Mouse (Mus musculus) lung, postnatal 25 days (tissue): ENCODE data around the gene Zfp511.

Experiments
- DNase-seq: peaks from one replicate; pipeline ENCODE4 v3.0.0; 2022; ENCODE audit warnings: low spot score

The Zfp511 gene

DNA sequence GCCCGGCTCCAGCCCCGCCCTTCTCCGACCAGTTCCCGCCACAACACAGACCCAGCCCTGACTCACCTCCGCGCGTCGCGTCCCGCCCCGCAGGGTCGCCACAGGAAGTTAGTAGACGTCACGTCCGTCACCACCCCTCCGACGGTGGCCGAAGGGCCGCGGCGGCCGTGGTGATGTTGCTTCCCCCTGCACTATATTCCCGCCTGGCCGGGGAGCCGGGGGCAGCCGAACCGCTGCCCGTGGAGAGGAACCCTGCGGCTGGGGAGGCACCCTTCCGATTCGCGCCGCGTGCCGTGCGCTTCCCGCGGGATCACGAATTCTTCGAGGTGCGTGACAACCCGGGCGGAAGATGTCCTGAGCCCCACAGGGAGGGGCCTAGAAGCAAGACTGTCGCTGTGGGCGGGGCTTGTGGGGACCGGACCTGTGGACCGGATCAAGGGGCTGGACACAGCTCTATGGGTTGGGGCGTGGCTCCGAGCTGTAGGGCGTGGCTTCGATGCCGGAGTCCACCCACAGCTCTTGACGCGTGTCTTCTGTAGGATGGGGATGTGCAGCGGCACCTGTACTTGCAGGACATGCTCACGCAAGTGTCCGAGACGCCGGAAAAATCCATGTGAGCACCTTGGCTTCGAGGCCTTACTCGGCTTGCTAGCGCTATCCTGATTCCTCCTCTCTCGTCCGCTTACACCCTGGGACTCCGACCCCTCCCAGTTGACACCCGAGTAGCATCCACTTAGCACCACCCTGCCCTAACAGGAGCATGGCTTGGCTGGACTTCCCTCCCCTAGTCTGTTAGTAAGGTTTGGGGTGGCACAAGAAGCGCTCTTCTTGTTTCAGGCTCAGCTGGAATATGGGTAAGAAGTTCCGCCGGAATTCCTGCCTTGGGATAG is at the start of gene Zfp511, which contains the start of gene Tubgcp2:
TSS of gene Zfp511 (plus strand) at position 111 of the 890 bp plus-strand sequence.
TSS of gene Tubgcp2 (minus strand) at position 389 of the 890 bp plus-strand sequence.
- peak; percentile 96 for DNase-seq

DNA sequence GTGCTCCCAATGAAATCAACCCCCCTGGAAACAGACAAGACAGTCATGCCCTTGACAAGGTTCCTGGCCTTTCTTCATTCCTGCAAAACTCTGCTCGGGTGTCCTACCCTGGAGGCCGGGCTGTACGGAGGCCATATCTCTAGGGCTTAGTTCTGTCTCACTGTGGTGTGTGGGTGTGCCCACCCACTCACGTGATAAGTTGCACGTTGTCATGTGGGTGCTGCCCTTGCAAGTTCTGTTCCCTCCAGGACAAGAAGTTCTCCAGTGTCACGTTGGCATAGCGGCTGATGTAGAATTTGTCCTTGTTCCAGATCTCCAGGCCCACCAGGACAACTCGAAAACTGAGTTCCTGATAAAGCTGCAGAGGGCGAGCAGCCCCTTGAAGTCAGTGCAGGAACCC is 47.9 kb upstream of the Zfp511 start:
- DNase-seq: no peak

DNA sequence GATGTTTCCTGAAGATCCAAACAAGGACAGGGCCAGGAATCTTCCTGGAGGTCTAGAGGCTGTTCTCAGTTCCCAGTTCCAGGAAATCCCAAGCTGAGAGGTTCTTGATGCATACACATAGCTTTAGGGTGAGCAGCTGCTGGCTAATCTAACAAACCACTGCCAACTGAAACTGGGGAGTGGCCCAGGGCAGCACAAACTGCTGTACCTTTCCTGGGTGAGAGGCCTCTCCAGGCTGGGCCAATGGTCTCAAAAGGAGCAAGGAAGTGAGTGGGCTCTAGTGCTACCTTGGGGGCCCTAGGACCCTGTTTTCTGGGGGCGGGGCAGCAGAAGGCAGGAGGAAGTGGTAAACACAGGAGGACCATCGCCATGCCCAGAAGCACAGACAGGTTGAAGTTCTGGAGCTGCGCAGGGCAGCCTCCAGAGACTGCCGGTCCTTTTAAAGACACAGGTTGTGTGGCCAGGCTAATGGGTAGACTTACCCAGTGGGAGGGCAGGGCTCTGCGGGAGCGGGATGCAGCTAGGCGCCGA is 45.3 kb upstream of the Zfp511 start:
- DNase-seq: no peak

DNA sequence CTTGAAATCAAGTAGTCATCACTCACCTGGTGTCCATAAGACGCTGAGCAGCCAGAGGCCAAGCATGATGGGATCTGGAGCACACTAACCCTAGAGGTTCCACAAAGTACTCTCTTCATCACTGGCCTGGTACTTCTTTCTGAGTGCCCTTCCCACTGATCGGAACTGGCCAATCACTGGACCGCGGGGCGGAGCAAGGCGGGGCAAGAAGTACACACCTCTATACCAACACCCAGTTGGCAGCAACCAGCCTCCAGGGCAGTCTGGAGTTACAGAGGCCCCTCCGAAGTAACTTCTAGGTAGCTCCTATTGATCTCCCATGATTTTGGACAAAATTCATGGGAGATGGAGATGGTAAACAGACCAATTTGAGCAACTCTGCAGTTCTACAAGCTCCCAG is 43.8 kb upstream of the Zfp511 start, which contains the start of gene Adam8:
TSS of gene Adam8 (minus strand) at position 157 of the 400 bp plus-strand sequence.
- DNase-seq: peak; percentile 48

DNA sequence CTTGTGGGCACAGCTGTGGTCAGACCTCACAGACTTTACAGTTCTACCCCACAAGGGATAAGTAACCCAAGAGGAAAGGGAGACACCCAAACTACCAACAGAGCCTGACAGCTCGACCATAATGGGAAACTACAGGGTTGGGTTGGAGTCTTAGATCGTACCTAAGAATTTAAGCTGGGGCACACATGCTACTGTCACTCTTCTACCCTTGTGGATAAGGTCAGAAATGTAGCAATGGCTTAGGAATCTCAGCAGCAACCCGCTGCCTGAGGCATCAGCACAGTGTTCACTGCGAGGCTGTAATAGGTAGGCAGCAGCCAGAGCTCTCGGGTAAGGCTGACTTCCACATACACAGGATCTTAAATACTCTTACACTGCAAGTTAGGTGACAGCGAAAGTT is 42.7 kb upstream of the Zfp511 start:
- no peak for DNase-seq

DNA sequence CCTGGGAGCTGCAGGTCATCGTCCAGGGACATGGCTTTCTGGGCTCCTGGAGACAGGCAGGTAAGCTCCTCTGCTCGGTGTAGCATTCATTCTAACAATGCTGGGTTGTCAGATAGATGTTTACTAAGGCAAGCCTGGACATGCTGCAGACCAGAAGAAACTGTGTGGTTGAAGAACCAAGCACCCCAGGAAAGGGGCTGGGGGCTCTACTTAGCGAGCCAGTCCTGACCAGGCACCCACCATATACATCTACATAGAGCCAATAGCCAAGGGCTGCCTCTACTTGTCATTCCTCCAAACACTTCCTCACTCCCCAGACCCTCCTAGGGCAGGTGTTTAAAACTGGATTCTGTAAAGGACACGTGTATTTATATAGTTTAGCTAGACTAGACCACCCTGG is 42.0 kb upstream of the Zfp511 start:
- DNase-seq: no peak

DNA sequence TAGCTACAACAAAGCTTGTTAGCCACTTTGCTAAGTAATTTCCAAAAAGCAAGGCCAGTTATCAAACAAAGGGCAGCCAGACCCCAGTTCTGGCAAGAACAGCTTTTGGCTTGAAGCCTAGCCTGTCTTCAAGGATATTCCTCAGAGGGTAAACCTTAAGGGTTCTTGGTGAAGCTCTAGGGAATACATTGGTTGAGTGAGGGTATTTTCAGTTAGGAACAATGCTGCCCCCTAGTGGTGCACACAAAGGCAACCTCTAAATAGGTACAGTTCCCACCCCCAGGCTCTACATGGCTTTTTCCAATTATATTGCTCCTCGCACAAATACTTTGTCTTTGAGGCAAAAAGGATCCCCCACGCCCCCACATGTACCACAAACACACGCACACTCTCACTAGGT is 41.5 kb upstream of the Zfp511 start:
- DNase-seq: peak; percentile 33

DNA sequence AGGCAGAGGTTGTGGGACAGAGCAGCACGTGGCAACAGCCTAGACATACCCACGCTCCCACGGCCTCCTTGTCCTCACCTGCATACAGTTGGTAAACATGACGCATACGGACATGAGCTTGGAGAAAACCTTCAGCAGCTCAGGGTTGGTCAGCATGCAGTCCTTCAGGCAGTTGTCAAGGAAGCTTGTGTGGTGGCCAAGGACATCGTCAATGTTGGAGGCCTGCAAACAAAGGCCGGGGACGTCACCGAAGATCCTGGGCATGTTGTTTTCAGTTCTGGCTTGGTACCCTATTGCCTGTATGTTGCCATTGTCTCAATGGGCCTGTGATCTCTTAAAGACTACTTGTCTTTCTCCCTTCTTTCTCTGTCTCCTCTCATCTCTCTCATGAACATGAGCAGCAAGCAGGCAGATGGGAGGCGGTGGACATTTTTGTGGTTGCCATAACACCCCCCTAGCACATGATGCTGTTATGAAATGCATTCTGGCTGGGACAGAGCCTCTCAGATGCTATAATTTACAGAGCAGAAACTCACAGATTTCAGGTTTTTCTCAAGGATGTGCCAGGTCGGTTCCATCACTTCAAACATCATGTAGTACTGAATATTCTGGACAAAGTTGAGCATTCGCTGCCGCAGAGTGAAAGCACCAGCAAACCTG is 37.4 kb upstream of the Zfp511 start:
- DNase-seq: no peak

DNA sequence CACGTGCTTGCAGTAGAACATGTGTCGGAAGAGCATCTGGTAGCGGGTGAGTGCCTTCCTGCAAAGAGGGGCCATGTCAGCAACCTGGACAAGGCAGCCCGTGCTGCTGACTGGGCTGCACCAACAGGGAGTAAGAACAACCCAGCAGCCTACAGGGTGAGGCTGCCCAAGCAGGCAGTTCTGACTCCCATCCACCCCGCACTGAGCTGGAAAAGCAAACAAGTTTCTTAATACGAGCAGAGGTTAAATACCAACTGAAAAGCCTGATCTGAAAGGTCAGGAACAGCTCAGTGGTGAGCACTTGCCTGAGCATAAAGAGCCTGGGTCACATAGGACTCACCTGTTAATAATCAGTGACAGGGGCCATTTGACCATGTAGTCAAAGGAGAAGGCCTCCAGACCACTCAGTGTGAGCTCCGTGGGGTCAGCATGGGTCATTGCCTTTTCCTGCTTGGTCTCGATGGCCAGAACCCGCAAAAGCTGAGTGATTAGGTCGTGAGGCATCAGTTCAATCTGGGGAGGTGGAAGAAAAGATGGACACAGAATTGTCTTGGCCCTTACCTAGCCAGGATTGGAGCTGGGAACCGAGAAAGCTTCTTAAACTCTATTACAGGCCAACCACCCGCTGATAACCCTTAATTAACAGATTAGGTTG is 35.0 kb upstream of the Zfp511 start:
- no peak for DNase-seq

DNA sequence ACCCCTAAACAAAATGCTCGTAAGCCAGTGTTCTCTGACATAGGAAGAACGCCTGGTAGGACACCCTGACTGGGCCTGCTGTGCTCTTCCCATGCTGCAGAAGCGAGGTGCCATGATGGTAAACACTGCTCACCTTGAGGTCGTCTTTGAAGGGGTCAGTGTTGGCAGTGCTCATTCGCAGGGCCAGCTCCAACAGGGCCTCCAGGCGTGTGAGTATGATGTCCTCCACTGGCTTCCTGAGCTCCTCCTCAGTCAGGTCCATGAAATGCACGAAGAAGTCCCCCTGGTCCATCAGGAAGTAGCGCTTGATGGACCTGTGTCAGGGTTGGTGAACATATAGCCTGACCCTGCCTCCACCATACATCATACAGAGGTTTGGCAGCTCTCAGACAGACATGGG is 31.5 kb upstream of the Zfp511 start:
- no peak for DNase-seq

DNA sequence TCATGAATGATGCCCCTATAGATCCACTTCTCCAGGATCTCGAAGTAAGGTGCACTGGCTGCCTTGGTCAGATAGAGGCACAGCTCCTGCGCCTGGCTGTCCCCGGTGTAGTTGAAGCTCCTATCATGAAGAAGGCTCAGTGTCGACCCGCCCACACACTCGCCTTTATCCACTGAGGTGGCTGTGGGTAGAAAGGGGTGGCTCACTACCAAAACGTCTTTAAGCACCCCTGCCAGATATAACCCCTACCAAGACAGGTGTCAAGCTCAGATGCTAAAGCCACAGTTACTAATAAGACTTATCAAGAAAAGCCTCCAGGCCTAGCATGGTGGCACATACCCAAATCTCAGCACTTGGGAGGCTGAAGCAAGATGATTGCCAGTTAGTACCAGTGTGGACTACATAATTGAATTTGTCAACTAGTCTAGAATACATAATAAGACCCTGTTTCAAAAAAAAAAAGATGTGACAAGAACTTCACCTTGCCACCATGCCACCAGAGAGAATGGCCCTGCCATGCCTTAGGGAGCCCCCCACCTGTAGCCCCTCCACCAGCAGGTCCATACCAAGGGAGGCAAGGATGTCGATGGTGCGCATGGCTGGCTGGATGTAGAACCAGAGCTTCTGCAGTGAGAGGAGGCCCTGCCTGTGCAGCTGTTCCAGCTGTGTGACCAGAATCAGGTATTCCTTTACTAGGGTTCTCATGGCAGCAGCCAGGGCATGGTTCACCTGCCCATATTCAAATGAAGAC is 29.2 kb upstream of the Zfp511 start:
- no peak for DNase-seq

DNA sequence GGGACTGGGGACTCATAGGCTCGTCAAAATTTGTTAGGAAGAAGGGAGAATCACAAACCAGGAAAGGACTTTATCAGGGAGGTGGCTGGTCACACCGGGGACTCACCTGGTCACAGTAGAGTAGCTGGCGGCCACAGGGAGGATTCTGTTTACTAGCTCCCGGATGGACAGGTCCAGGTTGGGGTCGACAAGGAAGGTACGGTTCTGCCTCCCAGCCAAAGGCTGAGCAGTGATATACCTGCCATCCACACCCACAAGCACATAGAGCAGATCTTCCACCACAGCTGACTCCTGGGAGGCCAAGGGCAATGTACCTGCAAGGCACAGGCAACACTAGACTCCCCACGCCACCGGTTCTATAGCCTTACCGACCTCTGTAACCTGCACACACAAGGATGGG is 28.4 kb upstream of the Zfp511 start:
- DNase-seq: no peak

DNA sequence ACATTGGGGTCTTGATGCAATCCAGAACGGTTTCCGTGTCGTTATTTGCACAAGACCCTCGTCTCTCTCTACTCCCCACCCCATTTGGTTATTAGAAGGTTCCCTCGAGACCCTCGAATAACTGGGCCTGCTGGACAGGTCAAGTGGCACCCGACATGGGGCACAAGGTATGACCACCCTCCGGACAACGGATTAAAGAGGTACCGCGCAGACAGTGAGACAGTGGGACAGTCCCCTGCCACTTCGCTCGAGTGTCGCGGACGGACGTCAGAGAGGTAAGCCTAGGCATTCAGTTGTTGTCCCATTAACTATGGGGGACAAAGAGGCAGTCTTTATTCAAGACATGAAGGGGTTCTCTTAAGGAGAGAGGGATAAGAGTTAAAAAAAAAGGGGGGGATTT is 24.9 kb upstream of the Zfp511 start:
- DNase-seq: no peak

DNA sequence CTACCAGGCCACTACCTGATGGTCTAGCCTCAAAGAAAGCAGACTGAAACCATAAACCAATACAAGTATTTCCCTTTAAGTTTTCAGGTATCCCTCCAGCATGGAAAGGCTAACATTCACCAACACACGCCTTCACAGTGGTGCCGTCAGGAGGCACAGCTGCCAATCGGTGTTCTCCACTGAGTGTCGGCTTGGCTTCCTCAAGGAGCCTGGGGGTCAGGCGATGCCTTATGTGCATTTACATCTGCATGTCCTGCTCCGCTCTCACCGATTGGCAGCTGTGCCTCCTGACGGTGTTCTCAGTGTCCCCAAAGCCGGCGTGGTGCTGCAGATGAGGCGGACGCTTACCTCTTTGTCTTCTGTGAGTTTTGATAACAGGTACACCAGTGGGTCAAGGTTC is 4.4 kb upstream of the Zfp511 start:
- DNase-seq: no peak

DNA sequence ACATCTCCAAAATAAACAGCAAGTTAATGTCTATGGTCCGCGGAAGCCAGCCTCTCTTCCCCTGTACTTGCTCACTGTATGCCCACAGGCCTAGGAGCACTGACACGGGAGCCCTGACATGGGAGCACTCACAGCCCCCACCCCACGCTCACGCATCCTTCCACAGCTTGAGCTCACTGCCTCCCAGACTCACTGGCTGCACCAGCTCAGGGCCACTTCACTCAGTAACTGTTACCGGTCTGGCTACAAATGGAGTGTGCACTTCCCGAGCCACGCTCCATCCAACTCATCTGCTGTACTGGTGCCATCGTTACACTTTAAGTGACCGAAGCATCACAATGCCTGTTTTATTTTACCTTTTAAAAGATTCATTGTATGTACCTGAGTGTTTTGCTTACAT is 3.8 kb upstream of the Zfp511 start:
- DNase-seq: no peak

DNA sequence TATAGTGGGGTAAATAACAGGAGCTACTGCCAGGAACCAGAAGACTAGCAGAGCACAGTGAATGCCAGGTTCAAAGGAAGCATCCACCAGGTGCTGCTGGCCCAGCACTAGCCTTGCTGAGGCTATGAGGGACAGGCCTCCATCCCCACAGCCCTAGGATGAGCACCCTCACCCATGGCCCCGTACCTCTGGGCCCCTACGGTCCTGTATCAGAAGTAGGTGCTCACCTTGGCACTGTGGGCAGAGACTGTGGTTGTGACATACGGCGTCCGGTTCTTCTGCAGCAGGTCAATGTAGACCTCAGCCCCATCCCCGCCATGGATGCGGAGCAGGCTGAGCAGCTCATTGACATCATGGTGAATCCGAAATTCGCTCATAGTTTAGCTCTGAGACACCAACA is 2.8 kb upstream of the Zfp511 start:
- no peak for DNase-seq

DNA sequence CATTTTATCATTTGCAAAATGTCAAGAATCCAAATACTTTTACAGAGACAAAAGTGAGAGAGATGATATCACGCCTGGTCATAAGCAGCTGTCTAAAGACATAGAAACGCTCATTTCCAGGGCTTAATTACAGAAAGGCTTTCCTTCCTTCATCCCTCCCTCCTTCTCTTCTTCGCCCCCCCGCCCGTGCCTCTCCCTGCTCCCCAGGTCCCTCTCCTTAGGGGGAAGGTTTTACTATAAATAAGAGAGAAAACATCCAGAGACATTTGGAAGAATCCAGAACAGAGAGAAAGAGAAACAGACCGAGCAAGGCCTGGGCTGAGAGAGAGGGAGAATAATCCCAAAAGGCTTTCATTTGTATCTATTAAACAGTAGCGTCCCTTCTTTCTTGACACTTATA is 735 bp upstream of the Zfp511 start:
- no peak for DNase-seq

DNA sequence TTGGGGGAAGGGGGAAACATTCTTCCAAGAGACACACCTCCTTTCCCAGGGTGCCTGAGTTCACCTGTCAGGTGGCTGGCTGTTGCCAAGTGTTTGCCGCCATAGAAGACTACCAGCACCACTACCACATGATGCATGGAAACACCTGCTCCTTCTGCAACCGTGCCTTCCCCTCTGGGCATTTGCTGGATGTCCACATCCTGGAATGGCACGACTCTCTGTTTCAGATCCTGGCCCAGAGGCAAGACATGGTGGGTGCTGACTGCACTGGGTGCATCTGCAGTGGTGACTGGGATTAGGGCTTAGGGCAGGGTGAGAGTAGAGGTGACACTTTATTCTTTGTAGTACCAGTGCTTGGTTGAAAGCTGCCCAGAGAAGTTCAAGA is 972 bp downstream of the Zfp511 start:
- DNase-seq: no peak

DNA sequence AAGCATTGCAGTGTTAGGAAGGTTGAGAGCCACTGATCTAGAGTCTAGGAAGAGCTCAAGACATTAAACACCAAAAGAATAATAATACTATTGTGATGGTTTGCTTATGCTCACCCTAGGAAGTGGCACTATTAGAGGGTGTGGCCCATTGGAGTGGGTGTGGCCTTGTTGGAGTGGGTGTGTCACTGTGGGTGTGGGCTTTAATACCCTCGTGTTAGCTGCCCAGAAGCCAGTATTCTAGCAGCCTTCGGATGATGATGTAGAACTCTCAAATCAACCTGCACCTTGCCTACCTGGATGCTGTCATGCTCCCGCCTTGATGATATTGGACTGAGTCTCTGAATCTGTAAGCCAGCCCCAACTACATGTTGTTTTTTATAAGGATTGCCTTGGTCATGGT is 6.5 kb downstream of the Zfp511 start:
- DNase-seq: no peak

DNA sequence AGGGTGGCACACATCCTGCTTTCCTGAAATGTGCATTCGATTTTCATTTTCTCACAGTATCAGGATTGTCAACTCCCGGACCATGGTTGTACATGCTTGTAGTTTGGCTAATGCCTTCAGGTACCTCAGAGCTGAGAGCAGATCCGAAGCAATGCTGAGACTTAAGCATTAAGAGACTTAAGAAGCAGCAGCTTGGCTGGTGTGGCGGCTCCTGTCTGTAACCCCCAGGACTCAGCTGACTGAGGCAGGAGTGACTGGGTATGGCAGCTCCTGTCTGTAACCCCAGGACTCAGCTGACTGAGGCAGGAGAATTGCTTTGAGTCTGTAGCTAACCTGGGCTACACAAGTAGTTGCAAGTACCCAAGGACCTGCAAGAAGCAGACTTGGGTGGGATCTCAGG is 9.4 kb downstream of the Zfp511 start:
- no peak for DNase-seq

DNA sequence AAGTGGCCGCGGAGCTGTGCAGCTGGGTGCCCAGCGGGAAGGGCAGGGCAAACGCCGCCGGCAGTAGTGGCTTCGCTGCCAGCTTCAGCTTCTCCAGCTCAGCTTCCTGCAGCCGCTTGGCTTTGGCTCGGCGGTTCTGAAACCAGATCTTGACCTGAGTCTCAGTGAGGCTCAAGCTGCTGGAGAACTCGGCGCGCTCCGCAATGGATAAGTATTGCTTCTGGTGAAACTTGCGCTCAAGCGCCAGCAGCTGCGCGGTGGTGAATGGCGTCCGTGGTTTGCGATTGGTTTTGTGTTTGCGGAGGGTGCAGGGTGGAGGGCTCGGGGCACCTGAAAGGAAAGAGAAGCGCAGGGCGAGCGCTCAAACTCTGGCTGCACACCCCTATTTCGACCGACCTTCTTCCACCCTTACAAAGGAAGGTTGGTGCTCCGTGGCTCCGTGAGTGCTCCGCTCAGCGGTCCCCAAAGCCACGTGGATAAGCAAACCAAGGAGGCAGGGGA is 11.7 kb downstream of the Zfp511 start:
- no peak for DNase-seq
